Mouse (Mus musculus): ENCODE measurements at regions not wholly inside any gene's neighbourhood (a gene's known extent, or its start where the extent isn't known, plus 50 kb on each side); places are given as distances from the start of the nearest gene placed in this dataset.

DNA sequence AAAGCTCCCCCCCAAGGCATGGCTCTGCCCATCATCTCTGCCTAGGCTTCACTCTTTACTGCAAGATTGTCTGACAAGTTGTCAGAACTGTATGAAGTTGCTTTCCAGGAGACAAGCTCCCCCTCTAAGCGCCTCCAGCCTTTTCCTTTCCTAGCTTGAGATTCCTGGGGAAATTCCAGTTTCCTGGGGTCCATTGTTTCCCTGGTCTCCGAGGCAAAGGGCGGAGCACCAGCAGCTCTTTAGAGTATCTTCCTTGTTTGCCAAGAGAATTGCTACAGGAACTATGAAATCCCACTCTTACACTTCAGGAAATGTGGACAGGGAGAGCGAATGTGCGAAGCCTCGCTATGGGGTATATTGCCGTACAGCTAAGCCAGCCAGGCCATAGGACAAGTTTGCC is 108.2 kb upstream of the Tnfaip3 start:
- no peak for TF ChIP-seq POLR2AphosphoS5 (IDR thresholded peaks at IDR 0.05; ENCODE audit: borderline replicate concordance, low read depth, low read length)
- TF ChIP-seq TBP (IDR thresholded peaks at IDR 0.05; ENCODE audit: low read depth, low read length) = no peak
